Mouse (Mus musculus) spleen, adult 2 months (tissue): ENCODE results near the gene Zkscan14. TPM values are rescaled to one million over a fixed set of nuclear protein-coding genes. Genes with fewer than 3 reads are reported as not detected.
A peak's percentile ranks its signal among the peaks of the same experiment; 100 is the strongest.

ENCODE experiments used
- DNase-seq, 2 experiments: peaks; one replicate each; pipeline versions ENCODE4 v3.0.0 to v3.0.0-alpha.2; 2012 to 2021; ENCODE audit warnings: low spot score in 2 of 2, low read depth in 1 of 2
- H3K27ac ChIP-seq: fragments of 200-500 bp; 2 replicates; pipeline ENCODE4 v1.5.1; 2012; ENCODE audit warnings: low read length, inconsistent platforms; ENCODE audit not compliant: insufficient read depth
- H3K27me3 ChIP-seq: fragments of 200-500 bp; 2 replicates; pipeline ENCODE4 v1.6.1; 2012; ENCODE audit warnings: mild to moderate bottlenecking, moderate library complexity, low read length, inconsistent platforms; ENCODE audit not compliant: control insufficient read depth, insufficient read depth
- H3K36me3 ChIP-seq: fragments of 200-500 bp; 2 replicates; pipeline ENCODE4 v1.6.1; 2012; ENCODE audit warnings: mild to moderate bottlenecking, low read length, inconsistent platforms; ENCODE audit not compliant: control insufficient read depth, insufficient read depth
- H3K4me1 ChIP-seq: fragments of 200-500 bp; 2 replicates; pipeline ENCODE4 v1.6.1; 2011; ENCODE audit warnings: inconsistent platforms; ENCODE audit not compliant: control insufficient read depth, insufficient read depth, insufficient read length
- H3K4me3 ChIP-seq: fragments of 200-500 bp; 2 replicates; pipeline ENCODE4 v1.5.1; 2011; ENCODE audit warnings: mild to moderate bottlenecking, inconsistent platforms; ENCODE audit not compliant: insufficient read depth, insufficient read length; ENCODE audit errors: extremely low read depth
- CTCF ChIP-seq: fragments of 200-500 bp; IDR thresholded peaks from 2 replicates; pipeline ENCODE4 v1.5.1; 2011; ENCODE audit warnings: mild to moderate bottlenecking, inconsistent platforms; ENCODE audit not compliant: insufficient read depth, insufficient read length, insufficient replicate concordance; ENCODE audit errors: extremely low read depth
- POLR2A ChIP-seq: fragments of 200-500 bp; IDR thresholded peaks from 2 replicates; pipeline ENCODE4 v1.6.1; 2011; ENCODE audit warnings: low read depth, low read length, inconsistent platforms
- WGBS: fragments of 180-500 bp; shearing (Covaris S2); methylation state at CpG from one replicate; pipeline ENCODE4 v1.1.7; 2018; 5-methylcytosine and 5-hydroxymethylcytosine counted together
- polyA plus RNA-seq: library from polyadenylated mRNA; depleted of rRNA; stranded (reverse); fragments of >200 nt; gene quantifications from 2 replicates; pipeline ENCODE4 v1.2.3, GENCODE M21; 2012

Zkscan14 gene
- polyA plus RNA-seq, 1 experiment = 3.4 TPM

- H3K27me3 ChIP-seq = no peaks in the 10 kb centered on the region
- H3K4me3 ChIP-seq = peak overlapping the region; percentile 71; the same call in 1 of the 2 replicates
- DNase-seq = no peak
- peaks cover 22% of the 10 kb centered on the region for H3K36me3 ChIP-seq
- TF ChIP-seq CTCF (no peak), POLR2A (no peak)
- H3K4me1 ChIP-seq = no peaks in the 10 kb centered on the region; the same call in 1 of the 2 replicates
- no peak overlapping the region for H3K27ac ChIP-seq
- 29% methylated on average over 5 of the region's 5 CpGs for WGBS
Observed at GRCm38 (mm10) chr5:145190373-145190772, 11.3 kb downstream of the Zkscan14 start.

GRCm38 (mm10) chr5:145189416-145189815, 12.3 kb downstream of the Zkscan14 start:
- DNase-seq = no peak
- Histone ChIP-seq H3K27me3 (no peaks in the 10 kb centered on the region), H3K4me3 (no peak overlapping the region), H3K4me1 (no peaks in the 10 kb centered on the region; the same call in 1 of the 2 replicates), H3K27ac (no peak overlapping the region), H3K36me3 (peaks cover 25% of the 10 kb centered on the region)
- no peak for TF ChIP-seq POLR2A
- no peak for TF ChIP-seq CTCF
- WGBS = 87% methylated on average over 6 of the region's 6 CpGs

GRCm38 (mm10) chr5:145185244-145185643, 16.4 kb downstream of the Zkscan14 start:
- Histone ChIP-seq H3K36me3 (peaks cover 48% of the 10 kb centered on the region), H3K27ac (no peak overlapping the region), H3K4me1 (no peaks in the 10 kb centered on the region), H3K4me3 (no peak overlapping the region), H3K27me3 (no peaks in the 10 kb centered on the region)
- DNase-seq = no peak
- WGBS = 86% methylated on average over 2 of the region's 2 CpGs
- TF ChIP-seq CTCF (no peak), POLR2A (no peak)

GRCm38 (mm10) chr5:145178461-145178980, 23.1 kb downstream of the Zkscan14 start:
- WGBS = 82% methylated on average over 18 of the region's 18 CpGs
- H3K27me3 ChIP-seq = no peaks in the 10 kb centered on the region
- H3K27ac ChIP-seq = no peak overlapping the region
- peaks cover 47% of the 10 kb centered on the region for H3K36me3 ChIP-seq
- H3K4me1 ChIP-seq = no peaks in the 10 kb centered on the region
- H3K4me3 ChIP-seq = no peak overlapping the region
- TF ChIP-seq CTCF = no peak
- TF ChIP-seq POLR2A = no peak
- DNase-seq = no peak

- TF ChIP-seq CTCF (no peak), POLR2A (no peak)
- H3K4me3 ChIP-seq = peak overlapping the region; percentile 84
- WGBS = under 1% methylated on average over 28 of the region's 28 CpGs
- peaks cover 9% of the 10 kb centered on the region; the same call in 1 of the 2 replicates for H3K4me1 ChIP-seq
- H3K36me3 ChIP-seq = peaks cover 10% of the 10 kb centered on the region
- peak overlapping the region; percentile 70 for H3K27ac ChIP-seq
- H3K27me3 ChIP-seq = no peaks in the 10 kb centered on the region
- no peak for DNase-seq
Observed at GRCm38 (mm10) chr5:145167306-145167661, 34.4 kb downstream of the Zkscan14 start.

- Histone ChIP-seq H3K27me3 (no peaks in the 10 kb centered on the region), H3K4me1 (peaks cover 9% of the 10 kb centered on the region; the same call in 1 of the 2 replicates), H3K4me3 (peak within 1 kb of the TSS; percentile 84), H3K36me3 (peaks cover 9% of the 10 kb centered on the region), H3K27ac (peak within 1 kb of the TSS; percentile 70)
- TF ChIP-seq POLR2A = peak; percentile 57
- no peak for TF ChIP-seq CTCF
- DNase-seq = peak; percentile 95 to 98
- WGBS = under 1% methylated on average over 51 of the region's 51 CpGs
Observed at GRCm38 (mm10) chr5:145166536-145167305, 34.9 kb downstream of the Zkscan14 start, which contains the start of the genes Ptcd1 and Cpsf4. TSS of gene Ptcd1 (minus strand) at chr5:145167108. TSS of gene Cpsf4 (plus strand) at chr5:145167213.

GRCm38 (mm10) chr5:145165184-145165583, 36.5 kb downstream of the Zkscan14 start:
- H3K36me3 ChIP-seq = peaks cover 12% of the 10 kb centered on the region
- no peak overlapping the region for H3K27ac ChIP-seq
- DNase-seq = no peak
- 89% methylated on average over 15 of the region's 15 CpGs for WGBS
- no peak for TF ChIP-seq POLR2A
- TF ChIP-seq CTCF = no peak
- no peaks in the 10 kb centered on the region for H3K27me3 ChIP-seq
- H3K4me3 ChIP-seq = no peak overlapping the region
- H3K4me1 ChIP-seq = peaks cover 9% of the 10 kb centered on the region; the same call in 1 of the 2 replicates
